Mouse (Mus musculus) cerebellum, postnatal 36 days (tissue): ENCODE results near the gene Tpd52l2.
A peak's percentile ranks its signal among the peaks of the same experiment; 100 is the strongest.

Source experiments
- DNase-seq, 2 experiments: peaks; one replicate each; pipeline ENCODE4 v3.0.0; 2021 to 2022; ENCODE audit warnings: mixed read lengths in 2 of 2

The Tpd52l2 gene

GRCm38 (mm10) chr2:181496831-181497547 is at the start of gene Tpd52l2:
Tpd52l2 (plus strand) TSS chr2:181497142.
- peak; percentile 93 to 94 for DNase-seq

GRCm38 (mm10) chr2:181452181-181452580 is 44.8 kb upstream of the Tpd52l2 start:
- DNase-seq = peak; percentile 56 to 57

DNA sequence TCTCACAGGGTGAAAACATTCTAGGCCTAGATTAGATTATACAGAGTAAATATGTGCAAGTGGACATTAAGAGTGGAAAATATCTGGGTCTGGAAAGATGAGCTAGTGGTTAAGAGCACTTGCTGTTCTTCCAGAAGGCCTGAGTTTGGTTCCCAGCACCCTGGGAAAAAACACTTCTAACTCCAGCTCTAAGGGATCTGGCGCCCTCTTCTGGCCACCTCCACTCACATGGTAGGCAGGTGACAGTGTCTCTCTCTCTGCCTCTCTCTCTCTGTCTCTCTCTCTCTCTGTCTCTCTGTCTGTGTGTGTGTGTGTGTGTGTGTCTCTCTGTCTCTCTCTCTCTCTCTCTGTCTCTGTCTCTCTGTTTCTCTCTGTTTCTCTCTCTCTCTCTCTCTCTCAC is 43.7 kb upstream of the Tpd52l2 start:
- no peak for DNase-seq

DNA sequence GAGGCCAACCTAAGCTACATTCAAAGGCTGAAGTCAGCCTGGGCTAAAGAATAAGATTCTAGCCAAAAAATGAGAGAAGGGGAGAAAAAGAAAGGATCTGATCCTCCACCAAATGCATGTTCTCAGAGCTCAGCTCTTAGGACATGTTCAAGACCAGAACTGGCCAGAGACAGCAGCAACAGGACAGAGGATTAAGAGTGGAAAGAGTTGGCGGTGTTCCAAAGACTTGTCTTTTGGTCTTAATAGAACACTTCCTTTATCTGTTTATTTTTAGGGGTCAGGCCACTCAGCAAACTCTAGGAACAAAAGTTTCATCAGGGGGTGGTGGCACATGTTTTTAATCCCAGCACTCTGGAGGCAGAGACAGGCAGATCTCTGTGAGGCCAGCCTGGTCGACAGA is 41.0 kb upstream of the Tpd52l2 start:
- DNase-seq = no peak

DNA sequence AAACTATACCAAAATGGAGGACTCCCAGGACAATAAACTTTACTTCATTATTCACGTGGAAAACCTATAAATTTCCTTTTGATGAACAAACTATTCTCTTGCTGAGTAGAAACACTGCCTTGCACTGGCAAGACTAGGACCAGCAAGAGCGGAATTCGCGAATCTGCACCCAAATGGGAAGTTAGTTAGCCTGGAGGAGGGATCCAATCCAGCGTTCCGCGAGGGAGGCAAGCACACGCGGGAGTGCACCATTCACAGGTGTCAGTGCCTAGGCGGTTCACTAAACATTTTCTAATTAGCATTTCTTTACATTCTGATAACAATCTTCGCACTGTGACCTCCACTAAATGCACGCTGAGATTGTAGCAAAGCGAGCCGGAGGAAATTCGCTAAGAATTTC is 39.1 kb upstream of the Tpd52l2 start:
- peak in 1 of 2 experiments; percentile 23 for DNase-seq

GRCm38 (mm10) chr2:181458411-181459152 is 38.4 kb upstream of the Tpd52l2 start:
- peak; percentile 54 to 57 for DNase-seq

GRCm38 (mm10) chr2:181459153-181459672 is 37.7 kb upstream of the Tpd52l2 start, which contains the start of gene Zbtb46:
Zbtb46 (minus strand) TSS chr2:181459426.
- peak; percentile 84 to 93 for DNase-seq

DNA sequence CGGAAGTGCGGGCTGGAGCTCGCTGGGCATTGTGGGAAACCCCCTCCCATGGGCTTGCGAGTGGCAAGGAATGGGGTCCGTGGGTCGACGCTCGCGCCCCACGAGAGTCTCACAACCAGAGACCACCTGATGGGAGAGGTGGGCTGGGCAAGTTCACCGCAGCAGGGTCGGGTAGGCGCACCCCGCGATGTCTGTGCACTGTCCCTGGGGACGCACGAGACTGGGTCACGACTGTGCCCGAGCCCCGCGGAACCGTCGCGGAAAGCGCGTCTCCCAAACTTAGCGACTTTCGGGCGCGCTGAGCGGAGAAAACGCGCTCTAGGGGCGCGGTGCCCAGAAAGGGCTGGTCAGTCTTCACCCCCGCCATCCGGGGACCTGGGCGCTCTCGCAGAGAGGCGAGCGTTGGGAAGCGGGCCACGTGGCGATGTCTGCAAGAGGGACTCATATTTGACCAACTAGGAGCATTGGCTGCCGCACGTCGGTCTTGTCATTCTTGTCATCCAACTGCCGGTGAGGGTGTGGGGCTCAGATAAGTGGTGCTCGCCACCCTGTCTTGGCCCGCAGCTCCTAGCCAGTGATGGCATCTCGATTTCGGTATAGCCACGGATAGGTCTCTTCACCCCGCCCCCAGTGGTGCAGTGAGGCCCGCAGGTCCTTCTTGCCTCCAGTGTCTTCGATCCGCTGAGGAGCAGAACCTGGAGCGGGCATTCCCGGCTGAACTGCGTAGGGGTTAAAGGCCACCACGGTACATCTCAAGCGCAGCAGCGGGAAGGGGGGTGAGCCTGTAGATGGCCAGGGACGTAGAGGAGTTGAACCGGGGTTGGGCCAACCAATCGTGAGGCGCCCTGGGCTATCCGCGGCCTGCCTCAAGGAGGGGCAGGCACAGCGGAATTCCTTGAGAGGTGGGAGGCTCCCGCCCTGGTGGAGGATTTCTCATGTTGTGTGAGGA is 37.0 kb upstream of the Tpd52l2 start:
- peak; percentile 66 to 72 for DNase-seq

GRCm38 (mm10) chr2:181461536-181462100 is 35.3 kb upstream of the Tpd52l2 start:
- DNase-seq = no peak

GRCm38 (mm10) chr2:181462604-181463003 is 34.3 kb upstream of the Tpd52l2 start:
- peak in 1 of 2 experiments; percentile 30 for DNase-seq

DNA sequence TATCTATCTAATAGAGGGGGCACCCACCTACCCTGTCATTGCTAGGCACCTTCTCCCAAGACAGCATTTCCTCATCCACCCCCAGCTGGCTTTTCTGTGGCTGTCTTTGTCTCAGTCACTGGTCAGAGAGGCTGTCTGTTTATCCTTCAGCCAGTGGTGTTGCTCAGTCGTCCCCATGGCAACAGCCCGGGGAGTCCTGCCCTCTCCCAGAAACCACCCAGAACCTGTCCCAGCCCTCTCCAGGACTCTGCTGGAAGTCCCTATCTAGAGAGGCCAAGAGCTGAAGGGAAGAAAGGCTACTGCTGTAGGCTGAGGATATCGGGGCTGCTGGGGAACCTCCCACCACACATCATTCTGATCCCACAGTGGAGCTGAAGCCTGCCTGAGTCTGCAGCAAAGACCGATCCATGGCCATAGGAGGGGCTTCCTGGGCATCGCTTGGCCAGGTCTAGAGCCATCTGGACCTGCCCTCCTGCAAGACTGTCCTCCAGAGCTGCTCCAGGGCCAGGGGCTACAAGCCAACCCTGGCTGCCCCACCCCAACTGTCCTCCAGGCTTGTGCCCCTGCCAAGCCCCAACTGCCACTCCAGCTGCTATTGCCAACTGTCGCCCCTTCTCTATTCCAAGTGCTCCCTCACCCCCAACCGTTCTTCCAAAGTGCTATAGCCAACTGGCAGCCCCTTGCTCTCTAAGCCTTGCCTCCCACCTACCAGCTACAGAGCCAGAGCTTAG is 33.8 kb upstream of the Tpd52l2 start:
- peak; percentile 89 to 93 for DNase-seq

DNA sequence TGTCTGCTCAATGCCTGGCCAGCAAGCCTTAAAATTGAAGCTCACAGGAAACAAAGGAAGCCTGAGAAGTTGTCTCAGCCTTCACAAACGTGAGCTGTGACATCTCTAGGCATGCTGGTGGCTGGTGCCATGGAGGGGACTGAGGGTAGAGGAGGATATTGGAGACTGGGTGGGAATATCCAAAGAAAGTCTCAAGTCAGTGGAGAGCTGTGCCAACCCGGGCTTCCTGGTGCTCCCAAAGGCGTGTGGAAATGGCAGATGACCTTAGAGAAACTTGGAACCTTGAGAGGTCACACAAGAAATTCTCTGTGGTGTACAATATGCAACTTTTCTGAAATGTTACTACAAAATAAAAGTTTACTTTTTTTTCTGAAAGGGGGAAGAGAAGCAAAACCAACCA is 31.5 kb upstream of the Tpd52l2 start:
- DNase-seq = no peak

DNA sequence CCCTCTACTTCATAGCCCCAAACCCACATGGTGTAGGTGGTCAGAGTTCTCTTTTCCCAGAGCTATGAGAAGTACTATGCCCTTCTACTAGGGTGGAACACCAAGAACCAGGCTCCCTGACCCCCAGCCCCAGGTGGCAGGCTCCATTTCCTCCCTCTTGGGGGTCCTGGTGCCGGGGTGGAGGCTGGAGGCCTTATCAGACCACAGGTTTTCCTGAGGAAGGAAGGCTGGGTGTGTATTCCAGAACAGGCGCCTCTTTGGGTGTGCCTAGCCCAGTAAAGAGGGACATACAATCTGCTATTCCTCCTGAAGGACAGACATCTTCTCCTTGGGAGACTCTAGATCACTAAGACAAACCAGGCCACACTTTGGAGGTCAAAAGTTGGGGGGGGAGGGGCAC is 26.7 kb upstream of the Tpd52l2 start:
- DNase-seq = no peak

DNA sequence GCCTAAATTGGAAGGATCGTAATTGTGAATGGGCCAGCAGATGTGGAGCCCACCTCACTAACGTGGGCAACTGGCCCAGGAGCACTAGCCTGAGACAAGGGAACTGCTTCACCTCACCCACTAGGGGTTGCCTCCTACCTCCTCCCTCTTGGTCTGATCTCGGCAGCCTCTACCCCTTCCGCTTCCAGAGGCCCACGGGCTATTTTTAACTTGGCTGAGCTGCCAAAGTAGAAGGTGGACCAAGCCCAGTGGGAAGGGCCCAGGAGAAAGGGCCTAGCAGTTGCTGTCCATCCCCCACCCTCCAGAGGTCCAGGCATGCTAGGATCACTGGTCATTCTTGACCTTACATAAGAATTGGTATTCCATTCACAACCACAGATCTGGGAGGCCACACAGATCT is 25.7 kb upstream of the Tpd52l2 start:
- peak in 1 of 2 experiments; percentile 33 for DNase-seq

DNA sequence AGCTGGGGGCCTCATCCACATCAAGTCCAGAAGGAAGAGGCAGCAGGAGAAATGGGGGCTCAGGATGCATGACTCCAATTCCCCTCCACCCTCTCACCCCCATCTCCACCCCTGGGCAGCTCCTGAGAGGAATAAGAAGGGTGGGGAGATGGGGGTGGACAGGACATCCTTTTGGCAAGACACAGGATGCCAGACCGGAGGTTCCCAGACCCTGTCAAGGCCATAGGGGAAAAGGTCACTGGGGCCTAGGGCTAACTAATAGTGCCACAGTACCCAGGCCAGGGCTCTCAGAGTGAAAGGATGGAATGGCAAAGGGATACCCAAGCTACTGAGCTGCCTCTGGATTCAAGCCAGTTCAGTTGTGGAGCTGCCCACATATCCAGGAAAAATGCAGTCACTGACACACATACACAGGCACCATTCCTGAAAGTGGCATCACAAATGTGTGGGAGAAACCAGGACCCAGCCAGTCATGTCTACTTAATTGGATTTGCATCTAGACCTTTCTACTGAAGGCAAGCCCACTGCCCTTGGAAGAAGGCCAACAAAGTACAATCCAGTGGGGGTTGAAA is 24.6 kb upstream of the Tpd52l2 start:
- DNase-seq = no peak

- no peak for DNase-seq
Measured at GRCm38 (mm10) chr2:181483120-181483519, 13.8 kb upstream of the Tpd52l2 start.

DNA sequence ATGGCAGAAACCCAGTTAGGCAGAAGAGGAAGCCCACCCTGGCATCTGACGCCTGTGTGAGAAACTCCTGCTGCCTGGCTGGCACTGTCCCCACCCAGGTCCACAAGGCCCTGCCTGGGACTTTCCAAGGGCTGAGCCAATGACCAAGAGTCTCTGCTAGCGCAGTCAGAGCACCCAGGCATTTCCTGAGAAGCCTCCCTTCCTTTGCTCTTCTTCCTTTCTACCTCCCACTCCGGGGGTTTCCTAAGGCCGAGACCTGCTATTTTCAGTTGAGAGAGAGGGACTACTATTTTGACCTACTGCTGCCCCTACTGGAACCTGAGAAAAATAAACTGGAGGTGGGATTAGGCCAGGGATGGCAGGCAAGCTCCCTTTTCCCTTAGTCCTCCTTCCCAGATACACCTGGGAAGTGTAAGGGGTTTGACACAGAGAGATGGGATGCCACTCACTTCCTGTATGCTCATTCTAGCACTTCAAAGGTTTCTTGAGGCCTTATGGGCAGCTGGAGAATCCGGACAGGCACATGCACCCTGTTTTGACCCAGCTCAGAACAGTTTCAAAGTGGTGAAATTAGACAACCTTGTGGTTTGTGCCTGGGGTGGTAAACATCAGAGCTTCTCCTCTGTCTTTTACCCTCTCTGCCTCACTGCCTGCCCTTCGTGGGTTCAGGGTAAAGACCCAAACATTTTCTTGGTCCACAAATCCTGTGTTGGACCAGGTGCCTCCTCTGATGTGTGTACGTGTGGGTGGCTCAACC is 13.2 kb upstream of the Tpd52l2 start:
- DNase-seq = peak; percentile 54 to 55

- DNase-seq = no peak
Measured at GRCm38 (mm10) chr2:181484456-181485233, 12.3 kb upstream of the Tpd52l2 start.

DNA sequence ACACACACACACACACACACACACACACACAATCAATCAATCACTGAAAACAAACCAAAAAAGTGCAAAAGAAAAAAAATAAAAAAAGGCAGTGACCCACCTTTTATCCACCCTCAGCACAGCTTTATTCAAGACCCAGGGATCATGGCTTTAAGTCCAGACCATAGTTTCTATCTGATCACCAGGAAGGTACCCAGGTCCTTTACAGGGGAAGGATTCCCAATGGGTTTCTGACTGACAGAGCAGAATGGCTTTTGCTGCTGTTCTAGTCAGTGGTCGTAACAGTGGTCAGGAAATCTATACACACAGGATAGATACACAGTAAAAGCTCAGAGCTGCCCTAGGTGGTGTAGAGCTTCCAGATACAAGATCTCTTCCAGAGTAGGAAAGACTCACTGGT is 11.2 kb upstream of the Tpd52l2 start:
- DNase-seq = no peak
